Mouse (Mus musculus) limb, embryonic 10.5 days (tissue): ENCODE data around the gene Tirap. TPM values are rescaled to one million over a fixed set of nuclear protein-coding genes. Genes with fewer than 3 reads are reported as not detected.

Source experiments
- polyA plus RNA-seq: library from polyadenylated mRNA; unstranded; fragments of >200 nt; fragmentation: Nextera tagmentation; extraction: Ambion mirVana; gene quantifications from 2 replicates; pipeline ENCODE4 v1.2.1, GENCODE M21; 2016

The Tirap gene
- polyA plus RNA-seq, 1 experiment from 2014 or later = 20.0 TPM

Other genes starting within 250 kb of the Tirap start
- 19.0 and 21.3 TPM in 2 replicates for gene St3gal4, start 81.0 kb downstream of the Tirap start, polyA plus RNA-seq
- 86.0 and 92.3 TPM in 2 replicates for gene Dcps, start 24.2 kb downstream of the Tirap start, polyA plus RNA-seq
- 93.7 and 100 TPM in 2 replicates for gene Srpr, start 116 bp downstream of the Tirap start, polyA plus RNA-seq
- 56.7 and 57.1 TPM in 2 replicates for gene Foxred1, start 10.8 kb upstream of the Tirap start, polyA plus RNA-seq
- 62.6 and 66.7 TPM in 2 replicates for gene Fam118b, start 67.5 kb upstream of the Tirap start, polyA plus RNA-seq
- 35.6 and 36.8 TPM in 2 replicates for gene Rpusd4, start 67.6 kb upstream of the Tirap start, polyA plus RNA-seq
- 10.5 and 16.1 TPM in 2 replicates for gene Cdon, start 220.8 kb upstream of the Tirap start, polyA plus RNA-seq